Mouse (Mus musculus): ENCODE results near the gene Kif3b. TPM values are rescaled to one million over a fixed set of nuclear protein-coding genes. Genes with fewer than 3 reads are reported as not detected.
"Not testable (repeated sequence)": the region's sequence is repeated elsewhere in the genome, so short reads cannot be mapped to it uniquely, and the experiment has no call there.

The Kif3b gene
- polyA plus RNA-seq, 1 experiment from 2014 or later, result 4.8 TPM

DNA sequence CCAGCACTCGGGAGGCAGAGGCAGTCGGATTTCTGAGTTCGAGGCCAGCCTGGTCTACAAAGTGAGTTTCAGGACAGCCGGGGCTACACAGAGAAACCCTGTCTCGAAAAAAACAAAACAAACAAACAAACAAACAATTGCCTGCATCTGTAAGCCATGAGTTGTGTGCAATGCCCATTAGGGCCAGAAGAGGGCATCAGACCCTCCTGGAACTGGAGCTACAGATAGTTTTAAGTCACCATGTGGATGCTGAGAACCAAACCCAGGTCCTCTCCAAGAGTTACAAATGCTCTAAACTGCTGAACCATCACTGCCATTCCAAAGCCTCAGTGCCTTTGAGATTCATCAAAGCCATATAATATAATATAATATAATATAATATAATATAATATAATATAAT lies 14.4 kb upstream of the Kif3b start:
- not testable (repeated sequence) for DNase-seq; ATAC-seq (ENCODE audit: insufficient read depth); H3K4me1 ChIP-seq (ENCODE audit: insufficient read depth); H3K27ac ChIP-seq (ENCODE audit: low read depth); H3K4me2 ChIP-seq; H3K9ac ChIP-seq; H3K9me3 ChIP-seq (ENCODE audit: low read depth, low read length); H3K36me3 ChIP-seq (ENCODE audit: insufficient read depth); H3K27me3 ChIP-seq (ENCODE audit: insufficient read depth, low read length); H3K4me3 ChIP-seq (ENCODE audit: low read depth, low read length)
- TF ChIP-seq CTCF (IDR thresholded peaks at IDR 0.05; ENCODE audit: low read depth), result 0 out of 2 replicates have a peak, but pooled peaks have one; percentile 8
- WGBS, result 90% methylated on average over 5 of the region's 5 CpGs

- no peaks in the 10 kb centered on the region for H3K36me3 ChIP-seq (ENCODE audit: insufficient read depth)
- H3K4me1 ChIP-seq (ENCODE audit: insufficient read depth), result no peaks in the 10 kb centered on the region
- TF ChIP-seq CTCF (IDR thresholded peaks at IDR 0.05; ENCODE audit: low read depth), result no peak
- H3K9me3 ChIP-seq (ENCODE audit: low read depth, low read length), result no peaks in the 10 kb centered on the region
- H3K4me3 ChIP-seq (ENCODE audit: low read depth, low read length), result no peak overlapping the region
- no peak overlapping the region for H3K4me2 ChIP-seq
- H3K27ac ChIP-seq (ENCODE audit: low read depth), result no peak overlapping the region
- no peak for DNase-seq
- ATAC-seq (ENCODE audit: insufficient read depth), result no peak
- WGBS, result 75% methylated on average over 5 of the region's 5 CpGs
- no peak overlapping the region for H3K9ac ChIP-seq
- no peaks in the 10 kb centered on the region for H3K27me3 ChIP-seq (ENCODE audit: insufficient read depth, low read length)
Measured at GRCm38 (mm10) chr2:153278357-153278756, 12.9 kb upstream of the Kif3b start.

DNA sequence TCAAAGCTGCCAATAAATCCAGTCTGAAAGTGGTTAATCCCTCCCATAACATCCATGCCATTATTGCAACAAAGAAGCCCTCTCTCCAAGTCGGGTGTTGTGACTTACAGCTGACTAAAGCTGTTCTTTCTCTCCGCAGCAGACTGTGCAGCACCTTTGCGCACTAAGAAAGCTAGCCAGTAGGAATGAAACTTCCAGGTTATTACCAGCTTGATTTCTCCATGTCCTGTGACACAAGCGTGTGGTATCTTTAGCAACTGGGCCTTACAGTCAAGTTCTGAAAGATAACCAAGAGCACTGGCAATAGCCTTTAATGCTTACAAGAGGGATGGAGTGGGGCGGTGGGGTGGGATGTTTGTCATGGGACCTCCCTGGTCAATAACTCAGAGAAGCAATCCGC lies 7.3 kb upstream of the Kif3b start:
- no peaks in the 10 kb centered on the region for H3K36me3 ChIP-seq (ENCODE audit: insufficient read depth)
- no peak overlapping the region for H3K9ac ChIP-seq
- WGBS, result 85% methylated on average over 6 of the region's 6 CpGs
- no peak overlapping the region for H3K4me2 ChIP-seq
- ATAC-seq (ENCODE audit: insufficient read depth), result no peak
- no peak for TF ChIP-seq CTCF (IDR thresholded peaks at IDR 0.05; ENCODE audit: low read depth)
- no peak overlapping the region for H3K27ac ChIP-seq (ENCODE audit: low read depth)
- H3K27me3 ChIP-seq (ENCODE audit: insufficient read depth, low read length), result no peaks in the 10 kb centered on the region
- DNase-seq, result no peak
- no peak overlapping the region for H3K4me3 ChIP-seq (ENCODE audit: low read depth, low read length)
- no peaks in the 10 kb centered on the region for H3K4me1 ChIP-seq (ENCODE audit: insufficient read depth)
- no peaks in the 10 kb centered on the region for H3K9me3 ChIP-seq (ENCODE audit: low read depth, low read length)

GRCm38 (mm10) chr2:153286524-153286923 lies 4.7 kb upstream of the Kif3b start:
- no peaks in the 10 kb centered on the region for H3K27me3 ChIP-seq (ENCODE audit: insufficient read depth, low read length)
- 82% methylated on average over 4 of the region's 4 CpGs for WGBS
- no peaks in the 10 kb centered on the region for H3K4me1 ChIP-seq (ENCODE audit: insufficient read depth)
- DNase-seq, result no peak
- H3K4me3 ChIP-seq (ENCODE audit: low read depth, low read length), result no peak overlapping the region
- ATAC-seq (ENCODE audit: insufficient read depth), result no peak
- H3K36me3 ChIP-seq (ENCODE audit: insufficient read depth), result no peaks in the 10 kb centered on the region
- H3K4me2 ChIP-seq, result no peak overlapping the region
- H3K9me3 ChIP-seq (ENCODE audit: low read depth, low read length), result no peaks in the 10 kb centered on the region
- TF ChIP-seq CTCF (IDR thresholded peaks at IDR 0.05; ENCODE audit: low read depth), result no peak
- H3K9ac ChIP-seq, result no peak overlapping the region
- H3K27ac ChIP-seq (ENCODE audit: low read depth), result no peak overlapping the region

GRCm38 (mm10) chr2:153287835-153288234 lies 3.4 kb upstream of the Kif3b start:
- DNase-seq (peak; percentile 91), ATAC-seq (ENCODE audit: insufficient read depth) (peak; percentile 11; the same call in 1 of the 2 replicates)
- H3K27me3 ChIP-seq (ENCODE audit: insufficient read depth, low read length), result no peaks in the 10 kb centered on the region
- H3K9ac ChIP-seq, result no peak overlapping the region
- H3K27ac ChIP-seq (ENCODE audit: low read depth), result no peak overlapping the region
- H3K4me1 ChIP-seq (ENCODE audit: insufficient read depth), result peaks cover 6% of the 10 kb centered on the region
- no peaks in the 10 kb centered on the region for H3K36me3 ChIP-seq (ENCODE audit: insufficient read depth)
- no peaks in the 10 kb centered on the region for H3K9me3 ChIP-seq (ENCODE audit: low read depth, low read length)
- WGBS, result 26% methylated on average over 6 of the region's 6 CpGs
- no peak for TF ChIP-seq CTCF (IDR thresholded peaks at IDR 0.05; ENCODE audit: low read depth)
- no peak overlapping the region for H3K4me3 ChIP-seq (ENCODE audit: low read depth, low read length)
- no peak overlapping the region for H3K4me2 ChIP-seq

- H3K4me1 ChIP-seq (ENCODE audit: insufficient read depth), result peaks cover 6% of the 10 kb centered on the region
- no peaks in the 10 kb centered on the region for H3K36me3 ChIP-seq (ENCODE audit: insufficient read depth)
- 42% methylated on average over 7 of the region's 7 CpGs for WGBS
- peak overlapping the region; percentile 80 for H3K4me2 ChIP-seq
- no peaks in the 10 kb centered on the region for H3K9me3 ChIP-seq (ENCODE audit: low read depth, low read length)
- DNase-seq (peak; percentile 18), ATAC-seq (ENCODE audit: insufficient read depth) (no peak)
- H3K9ac ChIP-seq, result peak overlapping the region; percentile 81; the same call in 1 of the 2 replicates
- no peak overlapping the region for H3K27ac ChIP-seq (ENCODE audit: low read depth)
- no peaks in the 10 kb centered on the region for H3K27me3 ChIP-seq (ENCODE audit: insufficient read depth, low read length)
- no peak for TF ChIP-seq CTCF (IDR thresholded peaks at IDR 0.05; ENCODE audit: low read depth)
- peak overlapping the region; percentile 93 for H3K4me3 ChIP-seq (ENCODE audit: low read depth, low read length)
Measured at GRCm38 (mm10) chr2:153292305-153292861, 1.2 kb downstream of the Kif3b start.

DNA sequence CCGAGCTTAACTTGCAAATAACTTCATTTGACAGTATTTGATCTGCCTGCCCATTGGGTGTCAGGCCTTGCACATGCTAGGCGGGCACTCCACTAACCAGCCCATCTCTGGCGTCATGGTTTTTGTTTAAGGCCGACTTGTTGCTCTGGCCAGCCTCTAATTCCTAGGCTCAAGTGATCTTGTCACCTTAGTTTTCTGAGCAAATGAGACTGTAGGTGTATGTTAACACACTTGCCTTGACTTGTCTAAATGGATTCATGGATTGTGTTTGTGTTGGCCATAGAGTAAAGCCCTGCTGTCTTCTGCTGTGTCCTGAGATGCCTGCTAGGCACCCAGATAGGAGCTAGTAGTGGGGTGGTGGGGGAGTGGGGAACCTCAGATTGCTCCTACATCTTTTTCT lies 4.0 kb downstream of the Kif3b start:
- H3K27me3 ChIP-seq (ENCODE audit: insufficient read depth, low read length), result no peaks in the 10 kb centered on the region
- H3K36me3 ChIP-seq (ENCODE audit: insufficient read depth), result no peaks in the 10 kb centered on the region
- TF ChIP-seq CTCF (IDR thresholded peaks at IDR 0.05; ENCODE audit: low read depth), result no peak
- H3K4me2 ChIP-seq, result no peak overlapping the region
- no peak for DNase-seq
- H3K9me3 ChIP-seq (ENCODE audit: low read depth, low read length), result no peaks in the 10 kb centered on the region
- 83% methylated on average over 4 of the region's 4 CpGs for WGBS
- no peak overlapping the region for H3K9ac ChIP-seq
- no peak for ATAC-seq (ENCODE audit: insufficient read depth)
- H3K27ac ChIP-seq (ENCODE audit: low read depth), result no peak overlapping the region
- H3K4me1 ChIP-seq (ENCODE audit: insufficient read depth), result peaks cover 6% of the 10 kb centered on the region
- no peak overlapping the region for H3K4me3 ChIP-seq (ENCODE audit: low read depth, low read length)

Measured in lung, embryonic 14.5 days (tissue).